Mouse (Mus musculus) thymus, adult 2 months (tissue): ENCODE results near the gene Eef1a2.

Experiments used
- CTCF ChIP-seq: fragments of 200-500 bp; IDR thresholded peaks from 2 replicates; pipeline ENCODE4 v1.5.1; 2012; ENCODE audit warnings: mild to moderate bottlenecking, control low read depth, low read length, moderate library complexity, borderline replicate concordance; ENCODE audit not compliant: control insufficient read depth, poor library complexity, insufficient read depth; ENCODE audit errors: extremely low read depth
- POLR2A ChIP-seq: fragments of 200-500 bp; IDR thresholded peaks from 2 replicates; pipeline ENCODE4 v1.6.1; 2012; ENCODE audit warnings: mild to moderate bottlenecking, low read length, control low read depth, moderate library complexity; ENCODE audit not compliant: control insufficient read depth, poor library complexity, insufficient read depth; ENCODE audit errors: extremely low read depth

GRCm38 (mm10) chr2:181143509-181144276 lies 13.1 kb downstream of the Eef1a2 start:
- TF ChIP-seq POLR2A (no peak), CTCF (no peak)
